Mouse (Mus musculus): Measurements from ENCODE around the gene Tmem233. TPM values are rescaled to one million over a fixed set of nuclear protein-coding genes. Genes with fewer than 3 reads are reported as not detected.

The Tmem233 gene
- polyA plus RNA-seq, 1 experiment from 2014 or later, result not detected

GRCm38 (mm10) chr5:116009091-116009851, 73.8 kb downstream of the Tmem233 start:
- no peak overlapping the region for H3K4me3 ChIP-seq (ENCODE audit: low read depth, low read length)
- WGBS, result 53% methylated on average over 15 of the region's 15 CpGs
- H3K36me3 ChIP-seq (ENCODE audit: control insufficient read depth, insufficient read depth, low read length), result peaks cover 6% of the 10 kb centered on the region
- TF ChIP-seq CTCF (IDR thresholded peaks at IDR 0.05; ENCODE audit: low read depth) (peak; percentile 15; the same call in 1 of the 2 replicates), EP300 (optimal IDR thresholded peaks at IDR 0.05) (peak; percentile 19)
- H3K4me2 ChIP-seq (replicated peaks; ENCODE audit: low read depth), result no peak overlapping the region
- no peaks in the 10 kb centered on the region for H3K4me1 ChIP-seq (replicated peaks; ENCODE audit: control insufficient read depth, insufficient read depth)
- peak overlapping the region; percentile 73 for H3K27ac ChIP-seq (replicated peaks)
- ATAC-seq (ENCODE audit: low FRiP score, low TSS enrichment) (peak; percentile 80), DNase-seq (ENCODE audit: low spot score) (peak; percentile 51)
- H3K9me3 ChIP-seq (ENCODE audit: control insufficient read depth, low read length), result no peaks in the 10 kb centered on the region
- no peak overlapping the region for H3K9ac ChIP-seq (ENCODE audit: low read length)
- H3K27me3 ChIP-seq (ENCODE audit: control insufficient read depth, insufficient read depth, low read length), result no peaks in the 10 kb centered on the region

DNA sequence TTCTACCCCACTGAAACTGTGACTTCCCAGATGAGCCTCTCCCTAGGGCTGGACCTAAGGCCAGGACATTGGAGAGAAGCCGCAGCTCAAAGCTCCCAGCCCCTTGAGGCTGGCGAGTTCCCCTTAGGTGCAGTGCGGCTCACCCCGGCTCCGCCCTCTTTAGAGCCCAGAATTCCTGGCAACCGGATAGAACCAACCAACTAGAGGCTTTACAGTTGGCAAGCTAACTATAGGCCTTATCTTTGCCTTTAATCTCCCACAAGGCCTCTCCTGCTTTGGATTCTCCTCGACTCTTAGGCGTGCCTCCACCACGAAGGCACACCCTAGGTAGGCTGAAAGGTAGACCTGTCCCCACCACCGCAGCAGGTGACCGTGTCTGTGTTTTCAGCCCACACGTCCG, 75.3 kb downstream of the Tmem233 start:
- H3K4me1 ChIP-seq (replicated peaks; ENCODE audit: control insufficient read depth, insufficient read depth), result no peaks in the 10 kb centered on the region
- H3K27ac ChIP-seq (replicated peaks), result peak overlapping the region; percentile 53
- no peaks in the 10 kb centered on the region for H3K9me3 ChIP-seq (ENCODE audit: control insufficient read depth, low read length)
- H3K9ac ChIP-seq (ENCODE audit: low read length), result no peak overlapping the region
- DNase-seq (ENCODE audit: low spot score) (peak; percentile 56), ATAC-seq (ENCODE audit: low FRiP score, low TSS enrichment) (peak; percentile 77)
- no peak overlapping the region for H3K4me3 ChIP-seq (ENCODE audit: low read depth, low read length)
- no peak overlapping the region for H3K4me2 ChIP-seq (replicated peaks; ENCODE audit: low read depth)
- WGBS, result 65% methylated on average over 13 of the region's 13 CpGs
- TF ChIP-seq EP300 (optimal IDR thresholded peaks at IDR 0.05), result no peak
- H3K36me3 ChIP-seq (ENCODE audit: control insufficient read depth, insufficient read depth, low read length), result no peaks in the 10 kb centered on the region
- no peaks in the 10 kb centered on the region for H3K27me3 ChIP-seq (ENCODE audit: control insufficient read depth, insufficient read depth, low read length)

GRCm38 (mm10) chr5:116006324-116007099, 76.5 kb downstream of the Tmem233 start:
- Histone ChIP-seq H3K4me2 (replicated peaks; ENCODE audit: low read depth) (no peak overlapping the region), H3K4me3 (ENCODE audit: low read depth, low read length) (no peak overlapping the region), H3K27ac (replicated peaks) (no peak overlapping the region), H3K4me1 (replicated peaks; ENCODE audit: control insufficient read depth, insufficient read depth) (no peaks in the 10 kb centered on the region), H3K9me3 (ENCODE audit: control insufficient read depth, low read length) (no peaks in the 10 kb centered on the region), H3K27me3 (ENCODE audit: control insufficient read depth, insufficient read depth, low read length) (no peaks in the 10 kb centered on the region), H3K36me3 (ENCODE audit: control insufficient read depth, insufficient read depth, low read length) (no peaks in the 10 kb centered on the region), H3K9ac (ENCODE audit: low read length) (no peak overlapping the region)
- TF ChIP-seq CTCF (IDR thresholded peaks at IDR 0.05; ENCODE audit: low read depth) (no peak), EP300 (optimal IDR thresholded peaks at IDR 0.05) (no peak)
- 67% methylated on average over 22 of the region's 22 CpGs for WGBS
- no peak for DNase-seq (ENCODE audit: low spot score)
- ATAC-seq (ENCODE audit: low FRiP score, low TSS enrichment), result no peak

DNA sequence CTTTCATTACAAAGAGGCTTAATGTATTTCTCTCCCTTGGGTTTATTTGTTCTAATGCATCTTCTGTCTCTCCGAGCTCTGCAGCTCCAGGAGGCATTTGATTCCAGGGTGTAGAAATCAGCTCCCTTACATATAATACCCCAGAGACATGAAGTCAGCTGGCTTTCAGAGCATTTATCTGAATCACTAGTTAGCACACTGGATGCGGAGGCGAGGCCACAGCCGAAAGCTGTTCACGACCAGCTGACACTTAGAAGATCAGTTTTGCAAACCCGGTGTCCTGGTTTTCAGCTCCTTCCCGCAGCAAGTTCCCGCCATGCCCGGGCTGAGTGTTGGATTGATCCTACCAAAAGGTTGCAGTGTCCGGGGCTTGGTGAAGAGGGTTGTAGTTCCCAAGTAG, 78.8 kb downstream of the Tmem233 start:
- H3K36me3 ChIP-seq (ENCODE audit: control insufficient read depth, insufficient read depth, low read length), result no peaks in the 10 kb centered on the region
- H3K4me3 ChIP-seq (ENCODE audit: low read depth, low read length), result no peak overlapping the region
- no peaks in the 10 kb centered on the region for H3K4me1 ChIP-seq (replicated peaks; ENCODE audit: control insufficient read depth, insufficient read depth)
- H3K4me2 ChIP-seq (replicated peaks; ENCODE audit: low read depth), result no peak overlapping the region
- no peaks in the 10 kb centered on the region for H3K9me3 ChIP-seq (ENCODE audit: control insufficient read depth, low read length)
- no peak overlapping the region for H3K9ac ChIP-seq (ENCODE audit: low read length)
- DNase-seq (ENCODE audit: low spot score), result no peak
- 89% methylated on average over 10 of the region's 10 CpGs for WGBS
- H3K27me3 ChIP-seq (ENCODE audit: control insufficient read depth, insufficient read depth, low read length), result no peaks in the 10 kb centered on the region
- no peak overlapping the region for H3K27ac ChIP-seq (replicated peaks)
- no peak for TF ChIP-seq EP300 (optimal IDR thresholded peaks at IDR 0.05)
- no peak for TF ChIP-seq CTCF (IDR thresholded peaks at IDR 0.05; ENCODE audit: low read depth)
- no peak for ATAC-seq (ENCODE audit: low FRiP score, low TSS enrichment)

- Histone ChIP-seq H3K4me3 (ENCODE audit: low read depth, low read length) (no peak overlapping the region), H3K36me3 (ENCODE audit: control insufficient read depth, insufficient read depth, low read length) (no peaks in the 10 kb centered on the region), H3K9me3 (ENCODE audit: control insufficient read depth, low read length) (no peaks in the 10 kb centered on the region), H3K9ac (ENCODE audit: low read length) (no peak overlapping the region), H3K27ac (replicated peaks) (no peak overlapping the region), H3K4me1 (replicated peaks; ENCODE audit: control insufficient read depth, insufficient read depth) (no peaks in the 10 kb centered on the region), H3K4me2 (replicated peaks; ENCODE audit: low read depth) (no peak overlapping the region), H3K27me3 (ENCODE audit: control insufficient read depth, insufficient read depth, low read length) (no peaks in the 10 kb centered on the region)
- no peak for DNase-seq (ENCODE audit: low spot score)
- WGBS, result 50% methylated on average over 13 of the region's 13 CpGs
- TF ChIP-seq EP300 (optimal IDR thresholded peaks at IDR 0.05) (no peak), CTCF (IDR thresholded peaks at IDR 0.05; ENCODE audit: low read depth) (no peak)
- no peak for ATAC-seq (ENCODE audit: low FRiP score, low TSS enrichment)
Observed at GRCm38 (mm10) chr5:116003825-116004224, 79.2 kb downstream of the Tmem233 start.

- Histone ChIP-seq H3K4me3 (ENCODE audit: low read depth, low read length) (no peak overlapping the region), H3K36me3 (ENCODE audit: control insufficient read depth, insufficient read depth, low read length) (no peaks in the 10 kb centered on the region), H3K4me2 (replicated peaks; ENCODE audit: low read depth) (no peak overlapping the region), H3K27me3 (ENCODE audit: control insufficient read depth, insufficient read depth, low read length) (no peaks in the 10 kb centered on the region), H3K9ac (ENCODE audit: low read length) (no peak overlapping the region), H3K9me3 (ENCODE audit: control insufficient read depth, low read length) (no peaks in the 10 kb centered on the region), H3K4me1 (replicated peaks; ENCODE audit: control insufficient read depth, insufficient read depth) (no peaks in the 10 kb centered on the region), H3K27ac (replicated peaks) (no peak overlapping the region)
- TF ChIP-seq CTCF (IDR thresholded peaks at IDR 0.05; ENCODE audit: low read depth) (no peak), EP300 (optimal IDR thresholded peaks at IDR 0.05) (no peak)
- DNase-seq (ENCODE audit: low spot score), result no peak
- ATAC-seq (ENCODE audit: low FRiP score, low TSS enrichment), result no peak
- 77% methylated on average over 8 of the region's 8 CpGs for WGBS
Observed at GRCm38 (mm10) chr5:116003154-116003553, 79.9 kb downstream of the Tmem233 start.

Data from stomach, postnatal 0 days (tissue).